Mouse (Mus musculus) NIH3T3 (cell line): ENCODE results near the gene Gm47283.
"Not testable (repeated sequence)": the region's sequence is repeated elsewhere in the genome, so short reads cannot be mapped to it uniquely, and the experiment has no call there.

Experiments
- DNase-seq: peaks from one replicate; pipeline ENCODE4 v3.0.0-alpha.2; 2012; ENCODE audit warnings: low read depth

The Gm47283 gene

GRCm38 (mm10) chrY:90784438-90784837 lies at the start of gene Gm47283:
Gene Gm47283 (plus strand): TSS chrY:90784738.
- not testable (repeated sequence) for DNase-seq

- DNase-seq = peak; percentile 42
These were observed 49.2 kb upstream of the Gm47283 start for GRCm38 (mm10) chrY:90735181-90735895.

GRCm38 (mm10) chrY:90736217-90737000 lies 48.1 kb upstream of the Gm47283 start:
- peak; percentile 41 for DNase-seq

GRCm38 (mm10) chrY:90737606-90738430 lies 46.7 kb upstream of the Gm47283 start:
- peak; percentile 20 for DNase-seq

GRCm38 (mm10) chrY:90738431-90738680 lies 46.2 kb upstream of the Gm47283 start:
- DNase-seq = no peak

GRCm38 (mm10) chrY:90738841-90739530 lies 45.6 kb upstream of the Gm47283 start:
- peak; percentile 79 for DNase-seq

- DNase-seq = peak; percentile 79
These were observed 45.0 kb upstream of the Gm47283 start for GRCm38 (mm10) chrY:90739531-90740012.

GRCm38 (mm10) chrY:90740013-90740561 lies 44.5 kb upstream of the Gm47283 start:
- DNase-seq = peak; percentile 90

- peak; percentile 86 for DNase-seq
These were observed 43.5 kb upstream of the Gm47283 start for GRCm38 (mm10) chrY:90741006-90741405.

- peak; percentile 83 for DNase-seq
These were observed 42.9 kb upstream of the Gm47283 start for GRCm38 (mm10) chrY:90741452-90742260.

- DNase-seq = peak; percentile 86
These were observed 42.1 kb upstream of the Gm47283 start for GRCm38 (mm10) chrY:90742261-90743052.

GRCm38 (mm10) chrY:90743053-90743810 lies 41.3 kb upstream of the Gm47283 start:
- DNase-seq = peak; percentile 78

- DNase-seq = peak; percentile 66
These were observed 40.7 kb upstream of the Gm47283 start for GRCm38 (mm10) chrY:90743811-90744220.

GRCm38 (mm10) chrY:90744381-90744981 lies 40.1 kb upstream of the Gm47283 start:
- DNase-seq = peak; percentile 91

- DNase-seq = peak; percentile 23
These were observed 39.3 kb upstream of the Gm47283 start for GRCm38 (mm10) chrY:90745256-90745655.

GRCm38 (mm10) chrY:90754721-90755120 lies 29.8 kb upstream of the Gm47283 start, which contains the start of gene Gm21860:
Gene Gm21860 (minus strand): TSS chrY:90754821.
- not testable (repeated sequence) for DNase-seq

- DNase-seq = not testable (repeated sequence)
These were observed 54.5 kb downstream of the Gm47283 start, which contains the start of gene Gm21748 for GRCm38 (mm10) chrY:90839077-90839476. Gene Gm21748 (minus strand): TSS chrY:90839177.
